Mouse (Mus musculus): Measurements from ENCODE around the gene Ubxn7. TPM values are rescaled to one million over a fixed set of nuclear protein-coding genes. Genes with fewer than 3 reads are reported as not detected.
"Not testable (repeated sequence)": the region's sequence is repeated elsewhere in the genome, so short reads cannot be mapped to it uniquely, and the experiment has no call there.

Ubxn7 gene
- polyA plus RNA-seq (2015; fragmentation: Nextera tagmentation; extraction: Ambion mirVana): 20.9 and 25.2 TPM in 2 replicates

DNA sequence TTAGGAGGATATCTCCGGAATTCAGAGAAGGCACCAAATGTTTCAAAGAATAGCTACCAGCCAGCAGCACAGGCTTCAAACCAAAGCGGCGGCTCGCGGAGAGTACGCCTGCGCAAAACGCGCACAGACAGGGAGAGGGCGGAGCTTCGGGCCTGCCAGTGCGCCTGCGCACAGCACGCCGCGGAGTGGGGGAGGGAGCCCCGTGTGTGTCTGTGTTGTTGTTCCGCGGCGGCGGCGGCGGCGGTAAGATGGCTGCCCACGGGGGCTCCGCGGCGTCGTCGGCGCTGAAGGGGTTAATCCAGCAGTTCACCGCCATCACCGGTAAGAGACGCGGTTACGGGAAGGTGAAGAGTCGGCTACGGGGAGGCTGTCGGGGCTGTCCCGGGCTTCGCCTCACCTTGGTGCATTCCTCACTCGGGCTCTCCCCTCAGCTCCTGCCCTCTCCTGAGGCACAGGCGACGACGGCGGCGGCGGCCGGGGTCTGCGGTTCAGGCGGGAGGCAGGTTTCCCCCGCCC lies at the start of gene Ubxn7:
Gene Ubxn7, plus strand, starts transcription at position 218 of the 516 bp plus-strand sequence.
- H3K4me2 ChIP-seq: peak within 1 kb of the TSS; percentile 49
- H3K36me3 ChIP-seq: no peaks in the 10 kb centered on the region
- H3K4me3 ChIP-seq: peak within 1 kb of the TSS; percentile 99
- no peaks in the 10 kb centered on the region for H3K27me3 ChIP-seq
- WGBS: under 1% methylated on average over 46 of the region's 52 CpGs
- H3K9me3 ChIP-seq: no peaks in the 10 kb centered on the region
- peak; percentile 97 for ATAC-seq (ENCODE audit: insufficient number of reproducible peaks, low FRiP score, low TSS enrichment, low read depth)
- peaks cover 10% of the 10 kb centered on the region; the same call in 1 of the 2 replicates for H3K4me1 ChIP-seq
- H3K27ac ChIP-seq: peak within 1 kb of the TSS; percentile 96
- peak within 1 kb of the TSS; percentile 97 for H3K9ac ChIP-seq

DNA sequence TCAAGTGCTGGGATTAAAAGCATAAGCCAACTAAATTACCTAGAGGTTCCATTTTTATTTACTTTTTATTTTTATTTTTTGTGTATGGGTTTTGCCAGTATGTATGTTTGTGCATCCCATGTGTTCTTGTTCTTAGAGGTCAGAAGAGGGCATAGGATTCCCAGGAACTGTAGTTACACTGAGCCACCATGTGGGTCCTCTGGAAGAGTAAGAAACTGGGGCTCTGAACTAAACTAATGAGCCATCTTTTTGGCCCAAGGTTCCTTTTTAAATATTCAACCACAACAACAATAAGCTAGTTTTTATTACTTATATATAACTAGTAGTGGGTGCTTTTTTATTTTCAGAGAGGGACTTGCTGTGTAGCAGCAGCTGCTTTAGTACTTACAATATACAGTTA lies 49.4 kb upstream of the Ubxn7 start:
- Histone ChIP-seq H3K36me3 (peaks cover 55% of the 10 kb centered on the region), H3K4me2 (no peak overlapping the region), H3K9ac (no peak overlapping the region), H3K27me3 (no peaks in the 10 kb centered on the region), H3K4me3 (no peak overlapping the region), H3K9me3 (no peaks in the 10 kb centered on the region), H3K27ac (no peak overlapping the region), H3K4me1 (peaks cover 5% of the 10 kb centered on the region; the same call in 1 of the 2 replicates)
- ATAC-seq (ENCODE audit: insufficient number of reproducible peaks, low FRiP score, low TSS enrichment, low read depth): no peak

DNA sequence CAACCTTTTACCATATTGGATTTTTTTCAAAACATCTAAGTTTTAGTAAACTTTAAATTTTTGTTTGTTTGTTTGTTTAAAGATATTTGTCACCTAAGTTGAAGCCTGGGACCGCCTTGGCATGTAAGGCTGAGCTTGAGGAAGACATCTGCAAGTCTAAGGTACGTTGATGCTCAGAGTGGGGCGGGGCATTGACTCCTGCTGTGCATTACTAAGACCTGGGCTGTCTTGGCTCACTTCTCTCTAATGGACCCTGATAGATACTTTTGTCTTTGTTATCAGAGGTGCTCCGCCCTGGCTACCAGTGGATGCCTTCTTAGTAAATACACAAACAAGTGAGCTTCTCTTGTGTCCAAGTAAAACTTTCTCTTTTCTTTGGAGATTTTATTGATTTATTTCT lies 40.2 kb upstream of the Ubxn7 start:
- Histone ChIP-seq H3K27me3 (no peaks in the 10 kb centered on the region), H3K9me3 (no peaks in the 10 kb centered on the region), H3K4me1 (no peaks in the 10 kb centered on the region), H3K4me2 (no peak overlapping the region), H3K9ac (no peak overlapping the region), H3K27ac (no peak overlapping the region), H3K4me3 (no peak overlapping the region), H3K36me3 (peaks cover 52% of the 10 kb centered on the region)
- ATAC-seq (ENCODE audit: insufficient number of reproducible peaks, low FRiP score, low TSS enrichment, low read depth): no peak
- WGBS: 96% methylated on average over 4 of the region's 4 CpGs

DNA sequence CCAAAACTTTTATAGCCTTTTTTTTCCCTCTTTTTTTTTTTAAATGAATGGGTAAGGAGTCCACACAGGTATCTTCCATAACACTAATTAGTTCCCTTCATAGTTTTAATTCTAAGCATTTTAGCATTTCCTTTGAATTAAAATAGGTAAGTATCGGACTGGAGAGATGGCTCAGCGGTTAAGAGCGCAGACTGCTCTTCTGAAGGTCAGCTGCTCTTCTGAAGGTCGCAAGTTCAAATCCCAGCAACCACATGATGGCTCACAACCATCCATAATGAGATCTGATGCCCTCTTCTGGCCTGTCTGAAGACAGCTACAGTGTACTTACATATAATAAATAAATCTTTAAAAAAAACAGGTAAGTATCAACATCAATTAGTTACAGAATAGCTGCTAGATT lies 32.4 kb upstream of the Ubxn7 start:
- H3K27ac ChIP-seq; H3K4me2 ChIP-seq; H3K4me3 ChIP-seq; H3K27me3 ChIP-seq; H3K4me1 ChIP-seq; H3K9me3 ChIP-seq; ATAC-seq (ENCODE audit: insufficient number of reproducible peaks, low FRiP score, low TSS enrichment, low read depth); H3K9ac ChIP-seq: not testable (repeated sequence)
- WGBS: 97% methylated on average over 4 of the region's 4 CpGs
- peaks cover 52% of the 10 kb centered on the region for H3K36me3 ChIP-seq

DNA sequence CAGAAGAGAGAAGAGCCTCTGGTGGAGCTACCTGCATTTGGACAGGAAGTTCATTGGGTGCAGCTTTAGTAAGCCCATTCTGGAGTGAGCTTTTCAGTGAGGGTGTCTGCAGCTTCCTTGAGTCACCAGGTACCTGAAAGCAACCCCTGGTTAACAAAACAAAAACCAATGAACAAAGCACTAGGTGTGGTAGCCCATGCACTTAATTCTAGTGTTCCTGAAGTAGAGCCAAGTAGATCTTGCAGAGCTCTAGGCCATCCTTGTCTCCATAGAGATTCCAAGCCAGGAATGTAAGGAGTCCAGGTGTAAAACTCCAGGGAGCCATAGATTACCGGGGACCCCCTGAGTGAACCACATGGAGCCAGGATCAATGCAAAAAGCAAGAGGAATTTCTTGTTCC lies 29.0 kb upstream of the Ubxn7 start:
- Histone ChIP-seq H3K4me2 (no peak overlapping the region), H3K4me3 (no peak overlapping the region), H3K4me1 (no peaks in the 10 kb centered on the region), H3K27me3 (no peaks in the 10 kb centered on the region), H3K36me3 (peaks cover 29% of the 10 kb centered on the region), H3K27ac (no peak overlapping the region), H3K9ac (no peak overlapping the region), H3K9me3 (no peaks in the 10 kb centered on the region)
- WGBS: 50% methylated on average over 1 of the region's 1 CpGs
- ATAC-seq (ENCODE audit: insufficient number of reproducible peaks, low FRiP score, low TSS enrichment, low read depth): no peak

DNA sequence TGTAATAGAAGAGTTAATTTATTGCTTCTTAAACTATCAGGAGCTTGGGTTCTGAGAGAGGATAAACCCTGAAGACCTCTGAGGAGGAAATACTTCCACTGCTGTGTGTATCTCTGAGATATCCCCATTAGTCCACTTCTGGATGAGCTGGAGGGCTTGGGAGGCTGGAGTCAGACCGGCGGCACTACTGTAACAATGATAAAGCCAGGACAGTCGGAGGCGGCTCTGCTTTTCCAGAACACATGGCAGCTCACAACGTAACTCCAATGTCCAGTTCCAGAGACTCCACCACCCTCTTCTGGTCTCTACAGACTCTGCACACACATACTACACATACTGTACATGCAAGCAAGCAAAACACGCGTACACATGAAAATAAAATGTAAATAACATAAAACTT lies 28.2 kb upstream of the Ubxn7 start:
- Histone ChIP-seq H3K4me1 (no peaks in the 10 kb centered on the region), H3K36me3 (peaks cover 21% of the 10 kb centered on the region), H3K27ac (no peak overlapping the region), H3K4me2 (no peak overlapping the region), H3K27me3 (no peaks in the 10 kb centered on the region), H3K9me3 (no peaks in the 10 kb centered on the region), H3K4me3 (no peak overlapping the region), H3K9ac (no peak overlapping the region)
- ATAC-seq (ENCODE audit: insufficient number of reproducible peaks, low FRiP score, low TSS enrichment, low read depth): no peak
- WGBS: 95% methylated on average over 7 of the region's 7 CpGs

DNA sequence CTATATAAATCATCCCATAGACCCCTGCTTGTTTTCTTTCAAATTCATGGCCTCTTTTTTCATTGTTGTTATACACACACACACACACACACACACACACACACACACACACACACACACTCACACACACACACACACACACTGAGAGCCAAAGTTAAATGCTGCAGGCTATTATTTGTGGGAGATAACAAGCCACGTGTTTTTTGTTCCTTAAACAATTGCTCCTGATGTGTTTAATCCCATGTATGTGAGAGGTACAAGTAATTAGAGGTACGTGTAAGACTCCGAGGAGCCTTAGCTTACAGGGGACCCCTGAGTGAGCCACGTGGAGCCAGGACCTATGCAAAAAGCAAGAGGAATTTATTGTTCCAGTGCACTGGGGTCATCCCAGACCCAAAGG lies 20.1 kb upstream of the Ubxn7 start:
- no peaks in the 10 kb centered on the region for H3K9me3 ChIP-seq
- no peak overlapping the region for H3K4me3 ChIP-seq
- no peak for ATAC-seq (ENCODE audit: insufficient number of reproducible peaks, low FRiP score, low TSS enrichment, low read depth)
- WGBS: 57% methylated on average over 4 of the region's 4 CpGs
- H3K9ac ChIP-seq: no peak overlapping the region
- H3K4me2 ChIP-seq: no peak overlapping the region
- H3K4me1 ChIP-seq: 0 out of 2 replicates have a peak, but pooled peaks cover 2% of the 10 kb centered on the region
- no peak overlapping the region for H3K27ac ChIP-seq
- H3K27me3 ChIP-seq: no peaks in the 10 kb centered on the region
- no peaks in the 10 kb centered on the region for H3K36me3 ChIP-seq

DNA sequence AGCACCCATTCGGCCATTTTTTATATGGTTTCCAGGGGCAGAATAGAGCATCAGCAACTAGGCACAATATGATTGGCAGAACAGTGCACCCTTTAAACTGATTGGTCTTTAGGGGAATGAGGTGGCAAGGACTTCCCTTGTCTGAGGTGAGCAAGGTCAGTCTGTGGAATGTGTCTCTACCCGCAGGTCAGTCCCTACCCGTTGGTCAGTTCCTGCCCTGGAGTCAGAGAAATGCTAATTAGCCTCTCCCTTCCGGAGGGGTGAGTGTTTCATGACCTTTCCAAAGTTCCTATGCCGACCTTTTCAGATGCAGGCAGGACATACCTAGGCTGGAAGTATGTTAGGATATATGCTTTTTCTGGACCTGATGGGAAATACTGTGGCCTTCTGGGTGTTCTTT lies 19.7 kb upstream of the Ubxn7 start:
- Histone ChIP-seq H3K27ac (no peak overlapping the region), H3K27me3 (no peaks in the 10 kb centered on the region), H3K9ac (no peak overlapping the region), H3K4me2 (no peak overlapping the region), H3K4me3 (no peak overlapping the region), H3K4me1 (0 out of 2 replicates have a peak, but pooled peaks cover 2% of the 10 kb centered on the region), H3K36me3 (no peaks in the 10 kb centered on the region), H3K9me3 (no peaks in the 10 kb centered on the region)
- WGBS: 28% methylated on average over 5 of the region's 5 CpGs
- ATAC-seq (ENCODE audit: insufficient number of reproducible peaks, low FRiP score, low TSS enrichment, low read depth): no peak

DNA sequence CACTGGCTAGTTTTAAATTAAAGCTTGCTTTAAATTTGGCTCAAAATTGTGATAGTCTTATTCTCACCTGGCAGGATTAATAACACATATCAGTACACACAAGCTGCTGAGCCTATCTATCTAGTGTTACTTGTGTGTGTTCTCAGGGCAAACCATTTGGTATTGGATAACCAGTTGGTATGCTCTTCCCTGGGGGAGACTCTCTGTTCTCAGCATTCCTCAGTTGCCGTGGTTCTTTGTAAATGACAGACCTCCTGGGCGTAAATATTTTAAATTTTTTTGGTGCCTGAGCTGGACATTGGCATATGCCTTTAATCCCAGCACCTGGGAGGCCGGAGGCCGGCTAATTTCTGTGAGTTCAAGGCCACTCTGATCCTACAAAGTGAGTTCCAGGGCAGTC lies 19.2 kb upstream of the Ubxn7 start:
- Histone ChIP-seq H3K4me1 (0 out of 2 replicates have a peak, but pooled peaks cover 2% of the 10 kb centered on the region), H3K36me3 (no peaks in the 10 kb centered on the region), H3K4me2 (no peak overlapping the region), H3K9ac (no peak overlapping the region), H3K4me3 (no peak overlapping the region), H3K9me3 (no peaks in the 10 kb centered on the region), H3K27ac (no peak overlapping the region), H3K27me3 (no peaks in the 10 kb centered on the region)
- no peak for ATAC-seq (ENCODE audit: insufficient number of reproducible peaks, low FRiP score, low TSS enrichment, low read depth)
- 39% methylated on average over 4 of the region's 4 CpGs for WGBS

DNA sequence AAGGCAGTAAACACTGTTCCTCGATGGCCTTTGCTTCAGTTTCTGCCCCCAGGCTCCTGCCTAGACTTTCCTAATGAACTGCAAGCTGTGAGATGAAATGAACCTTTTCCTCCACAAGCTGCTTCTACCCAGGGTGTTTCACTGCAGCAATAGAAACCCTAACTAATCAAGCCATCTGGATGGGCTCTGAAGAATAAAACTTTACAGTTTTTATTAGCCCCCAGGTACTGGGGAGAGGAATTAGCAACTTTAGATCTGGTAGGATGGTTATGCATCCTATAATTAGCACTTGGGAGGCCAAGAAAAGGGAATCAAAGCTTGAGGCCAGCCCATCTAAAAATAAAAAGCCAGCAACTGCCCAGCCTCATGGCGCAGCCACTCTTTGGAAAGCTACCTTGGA lies 15.5 kb upstream of the Ubxn7 start:
- no peak for ATAC-seq (ENCODE audit: insufficient number of reproducible peaks, low FRiP score, low TSS enrichment, low read depth)
- Histone ChIP-seq H3K4me1 (0 out of 2 replicates have a peak, but pooled peaks cover 2% of the 10 kb centered on the region), H3K36me3 (no peaks in the 10 kb centered on the region), H3K9me3 (no peaks in the 10 kb centered on the region), H3K9ac (no peak overlapping the region), H3K27me3 (no peaks in the 10 kb centered on the region), H3K4me3 (no peak overlapping the region), H3K27ac (no peak overlapping the region), H3K4me2 (no peak overlapping the region)
- WGBS: 17% methylated on average over 2 of the region's 2 CpGs

DNA sequence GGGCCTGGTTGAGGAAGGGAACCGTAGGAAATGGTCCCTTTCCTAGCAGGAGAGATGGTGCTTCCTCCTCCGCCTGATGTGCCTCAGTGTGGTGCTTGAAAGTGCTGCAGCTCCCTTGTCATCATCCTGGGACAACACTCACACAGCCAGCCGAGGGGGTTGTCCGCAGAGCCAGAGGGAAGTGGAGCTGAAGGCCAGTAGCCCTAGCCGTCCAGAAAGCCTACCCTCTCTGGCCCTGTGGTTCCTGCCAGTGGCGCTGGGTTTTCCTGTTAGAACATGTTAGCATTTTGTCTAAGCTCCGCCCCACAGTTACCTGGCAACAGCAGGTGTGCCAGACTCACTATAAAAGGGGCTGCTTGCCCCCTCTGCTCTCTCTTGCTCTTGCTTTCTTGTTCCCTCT lies 8.1 kb upstream of the Ubxn7 start:
- Histone ChIP-seq H3K9ac (no peak overlapping the region), H3K27me3 (no peaks in the 10 kb centered on the region), H3K4me1 (no peaks in the 10 kb centered on the region), H3K27ac (no peak overlapping the region), H3K4me3 (no peak overlapping the region), H3K36me3 (no peaks in the 10 kb centered on the region), H3K4me2 (no peak overlapping the region), H3K9me3 (no peaks in the 10 kb centered on the region)
- 30% methylated on average over 7 of the region's 7 CpGs for WGBS
- ATAC-seq (ENCODE audit: insufficient number of reproducible peaks, low FRiP score, low TSS enrichment, low read depth): no peak

DNA sequence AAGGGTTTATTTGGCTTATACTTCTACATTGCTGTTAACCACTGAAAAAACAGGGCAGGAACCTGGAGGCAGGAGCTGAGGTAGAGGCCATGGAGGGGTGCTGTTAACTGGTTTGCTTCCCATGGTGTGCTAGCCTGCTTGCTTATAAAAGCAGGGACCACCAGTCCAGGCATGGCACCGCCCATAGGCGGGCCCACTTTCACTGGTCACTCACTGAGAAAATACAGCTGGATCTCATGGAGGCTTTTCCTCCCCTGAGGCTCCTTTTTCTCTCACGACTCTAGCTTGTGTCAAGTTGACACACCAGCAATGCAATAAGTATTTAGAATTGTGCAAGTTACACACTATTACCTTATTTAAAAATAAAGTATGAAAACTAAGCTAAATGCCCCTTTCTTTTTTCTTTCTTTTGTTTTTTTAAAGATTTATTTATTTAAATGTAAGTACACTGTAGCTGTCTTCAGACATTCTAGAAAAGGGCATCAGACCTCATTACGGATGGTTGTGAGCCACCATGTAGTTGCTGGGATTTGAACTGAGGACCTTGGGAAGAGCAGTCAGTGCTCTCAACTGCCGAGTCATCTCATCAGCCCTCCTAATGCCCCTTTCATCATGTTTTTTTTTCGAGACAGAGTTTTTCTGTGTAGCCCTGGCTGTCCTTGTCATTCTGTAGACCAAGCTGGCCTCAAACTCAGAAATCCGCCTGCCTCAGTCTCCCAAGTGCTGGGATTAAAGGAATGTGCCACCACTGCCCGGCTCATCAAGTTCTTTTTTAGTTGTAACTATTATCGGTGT lies 984 bp upstream of the Ubxn7 start:
- H3K4me2 ChIP-seq: peak overlapping the region; percentile 49
- no peaks in the 10 kb centered on the region for H3K27me3 ChIP-seq
- H3K4me3 ChIP-seq: peak overlapping the region; percentile 99
- H3K36me3 ChIP-seq: no peaks in the 10 kb centered on the region
- H3K4me1 ChIP-seq: peaks cover 10% of the 10 kb centered on the region; the same call in 1 of the 2 replicates
- H3K9ac ChIP-seq: no peak overlapping the region
- 48% methylated on average over 9 of the region's 9 CpGs for WGBS
- no peaks in the 10 kb centered on the region for H3K9me3 ChIP-seq
- peak overlapping the region; percentile 96 for H3K27ac ChIP-seq
- no peak for ATAC-seq (ENCODE audit: insufficient number of reproducible peaks, low FRiP score, low TSS enrichment, low read depth)

Measured in limb, embryonic 15.5 days (tissue).